Mouse (Mus musculus) embryo, embryonic 10.5 days (tissue): Measurements from ENCODE around the gene Acap1.
"Not testable (repeated sequence)": the region's sequence is repeated elsewhere in the genome, so short reads cannot be mapped to it uniquely, and the experiment has no call there.

Source experiments
- DNase-seq: peaks from one replicate; pipeline ENCODE4 v3.0.0-alpha.2; 2015; ENCODE audit warnings: low spot score

Acap1 gene

DNA sequence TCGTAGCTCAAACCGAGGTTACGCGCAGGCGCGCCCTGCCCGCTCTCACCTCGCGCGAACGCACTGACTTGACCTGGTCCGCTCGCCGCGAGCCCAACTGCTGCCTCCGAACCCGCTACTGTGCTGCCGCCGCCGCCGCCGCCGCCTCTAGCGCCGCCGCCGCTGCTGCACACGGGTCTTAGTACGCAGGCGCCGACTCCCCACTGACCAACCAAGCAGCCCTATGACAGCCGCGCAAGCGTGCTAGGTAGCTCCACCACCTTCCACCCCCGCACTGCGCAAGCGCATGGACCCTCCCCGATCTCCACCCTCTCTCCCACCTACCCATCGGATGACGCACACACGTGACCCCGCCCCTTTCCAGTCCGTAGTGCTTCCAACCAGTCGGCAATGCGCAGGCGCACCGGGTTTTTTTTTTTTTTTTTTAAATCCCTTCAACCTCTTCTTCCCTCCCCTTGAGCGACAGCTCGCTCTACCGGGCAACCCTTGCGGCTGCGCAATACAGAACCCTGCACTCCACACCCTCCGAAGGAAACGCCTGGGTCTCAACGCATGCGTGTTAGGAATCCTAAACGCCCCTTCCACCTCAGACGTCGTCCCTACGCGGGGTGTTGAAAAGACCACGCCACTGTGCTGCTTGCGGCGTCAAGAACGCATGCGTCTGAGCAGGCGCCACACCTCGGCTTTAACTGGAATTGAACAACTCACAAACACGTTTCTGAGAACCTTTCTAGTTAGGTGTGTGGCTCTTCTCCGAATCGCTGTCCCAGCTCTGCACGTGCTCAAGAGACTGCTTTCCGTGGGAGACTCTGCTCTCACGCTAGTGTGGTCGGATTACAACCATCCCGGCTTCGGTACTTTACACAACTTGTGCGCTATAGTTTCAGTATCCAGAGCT lies 26.0 kb upstream of the Acap1 start, which contains the start of gene Eif5a:
Eif5a (minus strand) TSS at position 845 of the 898 bp plus-strand sequence.
- peak; percentile 100 for DNase-seq

GRCm38 (mm10) chr11:69920266-69921031 lies 25.1 kb upstream of the Acap1 start:
- DNase-seq, result peak; percentile 62

- peak; percentile 81 for DNase-seq
Observed at GRCm38 (mm10) chr11:69919661-69920265, 24.4 kb upstream of the Acap1 start.

GRCm38 (mm10) chr11:69919053-69919452 lies 23.7 kb upstream of the Acap1 start:
- no peak for DNase-seq

DNA sequence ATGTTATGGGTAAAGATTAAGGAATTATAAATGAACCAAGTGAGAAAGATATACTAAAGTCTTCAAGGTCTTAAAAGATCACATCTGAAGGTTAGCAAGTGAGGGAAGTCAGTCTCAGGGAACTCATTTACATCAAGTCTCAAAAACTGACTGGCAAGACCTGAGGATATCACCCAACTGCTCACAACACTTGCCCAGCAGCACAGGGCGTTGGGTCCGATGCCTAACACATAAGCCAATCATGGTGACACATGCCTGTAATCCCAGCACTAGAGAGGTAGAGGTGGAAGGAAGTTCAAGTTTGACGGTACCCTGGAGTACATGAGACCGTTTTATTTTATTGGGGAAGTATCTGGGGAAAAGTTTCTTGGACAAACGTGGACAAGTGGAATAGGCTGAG lies 22.8 kb upstream of the Acap1 start:
- no peak for DNase-seq

DNA sequence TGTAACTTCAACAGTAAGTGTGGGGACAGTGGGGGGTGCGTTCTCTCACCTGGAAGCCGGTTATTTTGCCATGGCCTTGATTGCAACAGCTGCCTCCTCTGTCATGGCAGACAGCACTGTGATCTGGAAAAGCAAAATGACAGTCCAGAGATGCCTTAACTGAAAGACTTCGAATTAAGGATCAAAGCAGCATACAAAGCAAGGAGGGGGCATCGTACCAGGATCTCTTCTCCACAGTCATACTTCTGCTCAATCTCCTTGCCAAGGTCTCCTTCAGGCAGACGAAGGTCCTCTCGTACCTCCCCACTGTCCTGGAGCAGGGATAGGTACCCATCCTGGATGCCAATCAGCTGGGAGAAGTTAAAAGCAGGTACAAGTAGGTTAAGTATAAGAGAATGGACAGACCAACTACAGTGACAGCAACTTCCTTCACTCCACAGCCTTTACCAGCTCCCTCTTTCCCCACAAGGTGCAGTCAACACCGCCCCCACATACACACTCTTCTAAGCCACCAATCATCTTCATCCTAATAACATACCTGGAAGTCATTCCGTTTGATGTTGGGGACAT lies 22.1 kb upstream of the Acap1 start:
- no peak for DNase-seq

- DNase-seq, result not testable (repeated sequence)
Observed at GRCm38 (mm10) chr11:69916652-69917378, 21.5 kb upstream of the Acap1 start.

DNA sequence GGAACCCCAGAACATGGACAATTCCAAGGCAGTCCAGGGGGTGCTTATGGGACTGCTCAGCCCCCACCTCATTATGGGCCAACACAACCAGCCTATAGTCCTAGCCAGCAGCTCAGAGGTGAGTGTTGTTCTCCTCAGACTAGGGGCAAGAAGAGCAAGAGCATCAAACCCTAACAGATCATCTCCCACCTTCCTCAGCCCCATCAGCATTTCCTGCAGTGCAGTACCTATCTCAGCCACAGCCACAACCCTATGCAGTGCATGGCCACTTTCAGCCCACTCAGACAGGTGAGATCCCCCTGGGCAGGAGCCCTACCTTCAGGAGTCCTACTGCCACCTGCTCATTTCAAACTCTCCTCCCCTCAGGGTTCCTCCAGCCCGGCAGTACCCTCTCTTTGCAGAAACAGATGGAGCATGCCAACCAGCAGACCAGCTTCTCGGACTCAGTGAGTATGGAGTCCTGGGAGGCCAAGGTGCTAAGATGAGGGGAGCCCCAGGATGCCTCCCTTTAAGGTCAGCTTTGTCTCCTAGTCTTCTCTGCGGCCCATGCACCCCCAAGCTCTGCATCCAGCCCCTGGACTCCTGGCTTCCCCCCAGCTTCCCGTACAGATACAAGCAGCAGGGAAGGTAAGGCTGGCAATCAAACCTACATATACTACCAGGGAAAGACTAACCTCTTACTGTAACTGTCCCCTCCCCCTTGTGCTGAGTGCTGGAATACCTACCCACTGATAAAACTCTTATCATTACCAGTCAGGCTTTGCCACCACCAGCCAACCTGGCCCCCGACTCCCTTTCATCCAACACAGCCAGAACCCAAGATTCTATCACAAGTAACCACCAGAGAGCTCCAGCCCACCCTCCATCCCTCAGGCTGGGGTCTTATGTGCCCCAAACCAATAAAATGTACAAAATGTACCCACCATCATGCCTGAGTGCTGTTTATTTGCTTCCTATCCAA lies 20.6 kb upstream of the Acap1 start:
- DNase-seq, result no peak

DNA sequence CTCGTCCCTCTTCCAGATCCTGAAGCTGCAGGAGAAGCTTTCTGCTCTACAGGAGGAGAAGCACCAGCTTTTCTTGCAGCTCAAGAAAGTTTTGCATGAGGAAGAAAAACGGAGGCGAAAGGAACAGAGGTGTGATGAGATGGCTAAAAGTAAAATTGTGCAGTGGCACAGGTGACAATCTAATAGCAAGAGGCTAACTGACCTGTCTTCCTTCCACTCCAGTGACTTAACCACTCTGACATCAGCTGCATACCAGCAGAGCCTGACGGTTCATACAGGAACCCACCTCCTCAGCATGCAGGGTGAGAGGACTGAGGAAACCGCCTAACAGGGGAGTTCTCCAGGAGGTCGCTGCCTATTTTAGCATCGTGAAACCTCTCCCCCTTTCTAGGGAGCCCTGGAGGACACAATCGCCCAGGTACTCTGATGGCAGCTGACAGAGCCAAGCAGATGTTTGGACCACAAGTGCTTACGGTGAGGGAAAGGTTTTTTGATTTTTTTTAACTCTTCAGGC lies 19.6 kb upstream of the Acap1 start:
- no peak for DNase-seq

- DNase-seq, result peak; percentile 48
Observed at GRCm38 (mm10) chr11:69914372-69914764, 19.0 kb upstream of the Acap1 start.

GRCm38 (mm10) chr11:69913554-69914371 lies 18.4 kb upstream of the Acap1 start, which contains the start of gene Gps2:
Gps2 (plus strand) TSS chr11:69913888.
- peak; percentile 97 for DNase-seq

DNA sequence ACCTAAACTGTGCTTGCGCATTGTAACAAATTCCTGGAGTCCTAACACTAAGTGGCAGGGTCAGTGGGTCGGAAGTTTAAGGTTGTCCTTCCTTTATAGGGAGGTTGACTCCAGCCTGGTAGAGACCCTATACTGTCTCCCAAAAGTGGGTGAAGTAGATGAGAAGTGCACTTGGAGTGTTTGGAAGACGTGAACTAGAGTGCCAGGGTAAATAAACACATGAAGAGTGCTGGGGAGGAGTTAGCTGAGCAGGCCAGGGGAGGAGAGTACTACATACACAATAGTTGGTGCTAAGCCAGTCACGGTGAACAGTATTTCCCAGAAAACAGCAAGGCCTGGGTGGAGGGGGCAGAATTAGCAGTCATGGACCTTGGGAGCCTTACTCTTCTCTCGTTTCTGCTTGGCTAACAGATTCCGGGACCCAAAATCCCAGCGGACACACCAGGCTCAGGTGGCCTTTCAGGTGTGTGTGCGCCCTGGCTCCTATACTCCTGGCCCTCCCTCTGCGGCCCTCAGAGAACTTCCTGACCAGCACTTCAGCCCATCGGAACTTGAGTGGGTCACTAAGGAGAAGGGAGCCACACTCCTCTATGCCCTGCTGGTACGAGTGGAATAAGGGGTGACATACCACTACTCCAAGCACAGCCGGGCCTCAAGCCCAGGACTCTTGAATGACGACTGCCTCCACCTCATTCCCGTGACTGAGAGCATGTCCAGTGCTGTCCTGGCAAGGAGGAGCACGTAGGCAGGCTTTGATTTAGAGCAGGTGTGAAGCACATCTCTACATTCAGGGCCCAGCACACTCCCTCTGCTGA lies 17.6 kb upstream of the Acap1 start:
- DNase-seq, result no peak

DNA sequence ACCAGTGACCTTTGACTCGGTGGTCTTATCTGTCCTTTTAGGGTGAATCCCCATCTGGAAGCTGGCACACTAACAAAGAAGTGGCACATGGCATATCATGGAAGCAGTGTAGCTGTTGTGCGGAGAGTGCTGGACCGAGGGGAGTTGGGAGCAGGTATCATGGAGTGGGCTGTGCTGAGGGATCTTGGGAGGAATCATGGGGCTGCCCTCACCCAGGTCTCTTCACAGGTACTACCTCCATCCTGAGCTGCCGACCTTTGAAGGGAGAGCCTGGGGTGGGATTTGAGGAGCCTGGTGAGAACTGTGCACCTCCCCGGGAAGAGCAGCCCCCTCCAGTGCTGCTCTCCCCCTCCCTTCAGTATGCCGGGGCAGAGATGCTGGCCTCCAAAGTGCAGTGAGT lies 16.4 kb upstream of the Acap1 start:
- DNase-seq, result no peak

GRCm38 (mm10) chr11:69910781-69911560 lies 15.6 kb upstream of the Acap1 start:
- DNase-seq, result no peak

GRCm38 (mm10) chr11:69910177-69910576 lies 14.8 kb upstream of the Acap1 start:
- no peak for DNase-seq

DNA sequence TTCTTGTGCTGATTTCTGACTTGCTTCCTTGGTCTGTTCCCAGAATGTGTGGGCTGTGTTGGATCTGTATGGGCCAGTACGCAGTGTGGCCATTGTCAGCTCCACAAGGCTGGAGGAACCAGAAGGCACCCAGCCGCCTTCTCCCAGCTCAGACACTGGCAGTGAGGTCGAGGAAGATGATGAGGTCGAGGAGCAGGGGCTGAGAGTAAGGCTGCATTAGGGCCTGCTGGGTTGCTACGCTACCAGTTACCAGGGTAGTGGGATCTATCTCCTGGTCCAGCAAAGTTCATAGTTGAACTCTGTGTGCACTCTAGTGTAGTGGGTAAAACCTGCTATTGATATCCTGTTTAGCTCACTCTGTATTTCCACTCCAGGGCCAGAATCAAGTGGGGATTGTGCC lies 13.8 kb upstream of the Acap1 start:
- DNase-seq, result no peak

- no peak for DNase-seq
Observed at GRCm38 (mm10) chr11:69908645-69909044, 13.3 kb upstream of the Acap1 start.

DNA sequence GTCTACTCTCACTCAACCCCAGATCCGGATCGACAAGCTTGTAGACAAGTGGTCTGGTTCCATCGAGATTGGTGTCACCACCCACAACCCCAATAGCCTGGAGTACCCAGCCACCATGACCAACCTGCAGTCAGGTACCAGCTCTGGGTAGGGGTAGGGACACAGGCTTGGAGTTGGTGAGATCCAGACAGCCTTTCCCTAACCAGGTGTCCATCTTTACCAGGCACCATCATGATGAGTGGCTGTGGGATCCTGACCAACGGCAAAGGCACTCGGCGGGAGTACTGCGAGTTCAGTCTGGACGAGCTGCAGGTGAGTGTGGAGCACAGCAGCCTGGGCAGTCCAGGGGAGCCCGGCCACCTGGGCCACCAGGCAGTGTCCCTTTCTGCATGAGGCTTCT lies 9.0 kb upstream of the Acap1 start:
- no peak for DNase-seq
